Mouse (Mus musculus): ENCODE data around the gene Sh3d19. TPM values are rescaled to one million over a fixed set of nuclear protein-coding genes. Genes with fewer than 3 reads are reported as not detected.

Gene Sh3d19
- total and polyA plus RNA-seq, 3 experiments, result 0.16 to 0.76 (median 0.33) TPM

DNA sequence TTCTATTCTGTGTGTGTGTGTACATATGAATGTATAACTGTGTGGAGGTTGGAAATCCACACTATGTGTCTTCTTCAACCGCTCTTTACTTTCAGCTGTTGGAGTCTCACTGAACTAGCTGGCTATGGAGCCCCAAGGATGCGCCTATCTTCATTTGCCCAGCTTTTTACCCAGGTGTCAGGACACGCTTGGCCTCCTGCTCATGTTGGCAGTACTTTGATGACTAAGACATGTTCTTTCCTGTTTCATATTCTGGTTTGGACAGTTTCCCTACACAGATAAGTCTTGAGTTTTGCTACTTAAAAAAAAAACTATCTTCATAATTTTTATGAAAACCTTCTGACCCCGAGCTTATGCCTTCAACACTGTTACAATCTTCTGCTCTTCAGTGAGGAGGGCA is 5.4 kb upstream of the Sh3d19 start:
- Histone ChIP-seq H3K4me3 (replicated peaks in 1 of 3; ENCODE audit: low read depth in 2 of 3, low read length in 2 of 3, poor library complexity in 1 of 3) (no peak overlapping the region), H3K9ac (ENCODE audit: insufficient read depth, low read depth) (no peak overlapping the region), H3K4me2 (ENCODE audit: insufficient read depth, low read depth, poor library complexity, severe bottlenecking) (peak overlapping the region; percentile 15; the same call in 1 of the 2 replicates), H3K9me3 (replicated peaks; ENCODE audit: low read length) (peaks cover 4% of the 10 kb centered on the region), H3K79me2 (replicated peaks; ENCODE audit: control insufficient read depth, extremely low read depth, insufficient read depth, poor library complexity, severe bottlenecking) (no peaks in the 10 kb centered on the region), H3K27ac (ENCODE audit: insufficient read depth, low read depth) (no peak overlapping the region), H3K27me3 (replicated peaks) (no peaks in the 10 kb centered on the region), H3K36me3 (replicated peaks in 1 of 2; ENCODE audit: control insufficient read depth in 1 of 2, insufficient read depth in 1 of 2, low read length in 1 of 2) (no peaks in the 10 kb centered on the region), H3K4me1 (ENCODE audit: control insufficient read depth in 1 of 2, insufficient read depth in 2 of 2) (peaks cover 0 to 14% of the 10 kb centered on the region in 2 experiments; a peak in 2 of 4 replicates)
- in situ Hi-C loops (cut with MboI; ENCODE audit: low pct_ligation_motif_present, low pct_unique_long_range_greater_than_20kb, low sequenced_read_pairs), result no loop called here
- TF ChIP-seq BHLHE40 (IDR thresholded peaks at IDR 0.05; ENCODE audit: low read depth, low read length) (no peak), EP300 (IDR thresholded peaks at IDR 0.05; ENCODE audit: low read length) (peak; percentile 56; the same call in 1 of the 2 replicates), KAT2A (IDR thresholded peaks at IDR 0.05; ENCODE audit: insufficient replicate concordance, low read length) (no peak), E2F4 (IDR thresholded peaks at IDR 0.05; ENCODE audit: insufficient replicate concordance, low read depth, low read length) (no peak), UBTF (IDR thresholded peaks at IDR 0.05; ENCODE audit: low read depth, low read length) (no peak), JUND (conservative IDR thresholded peaks at IDR 0.05; ENCODE audit: low read depth, low read length) (peak; percentile 48; the same call in 1 of the 2 replicates), MEF2A (IDR thresholded peaks at IDR 0.05; ENCODE audit: borderline replicate concordance, low read depth, low read length) (no peak), NRF1 (IDR thresholded peaks at IDR 0.05; ENCODE audit: low read depth, low read length) (no peak), POLR2A (IDR thresholded peaks at IDR 0.05; ENCODE audit: low read depth, low read length) (no peak), ELF1 (IDR thresholded peaks at IDR 0.05; ENCODE audit: low read depth, low read length) (no peak), IRF4 (IDR thresholded peaks at IDR 0.05; ENCODE audit: low read depth, low read length) (peak; percentile 52), ZNF384 (IDR thresholded peaks at IDR 0.05; ENCODE audit: low read depth, low read length) (0 out of 2 replicates have a peak, but pooled peaks have one; percentile 11), HCFC1 (IDR thresholded peaks at IDR 0.05; ENCODE audit: low read depth, low read length) (no peak), POLR2AphosphoS2 (IDR thresholded peaks at IDR 0.05; ENCODE audit: low read depth, low read length) (no peak), NELFE (IDR thresholded peaks at IDR 0.05; ENCODE audit: low read depth, low read length) (no peak), MAZ (IDR thresholded peaks at IDR 0.05; ENCODE audit: low read depth, low read length) (no peak), TCF12 (IDR thresholded peaks at IDR 0.05; ENCODE audit: low read depth, low read length) (peak; percentile 54; the same call in 1 of the 2 replicates), ETS1 (conservative IDR thresholded peaks at IDR 0.05; ENCODE audit: low read depth, low read length) (no peak), SMC3 (IDR thresholded peaks at IDR 0.05; ENCODE audit: low read depth, low read length) (no peak)
- DNase-seq (ENCODE audit: extremely low read depth), result peak; percentile 29
- dilution Hi-C loops (cut with MboI; ENCODE audit: extremely low pct_ligation_motif_present, extremely low pct_unique_long_range_greater_than_20kb, low sequenced_read_pairs), result no loop called here

DNA sequence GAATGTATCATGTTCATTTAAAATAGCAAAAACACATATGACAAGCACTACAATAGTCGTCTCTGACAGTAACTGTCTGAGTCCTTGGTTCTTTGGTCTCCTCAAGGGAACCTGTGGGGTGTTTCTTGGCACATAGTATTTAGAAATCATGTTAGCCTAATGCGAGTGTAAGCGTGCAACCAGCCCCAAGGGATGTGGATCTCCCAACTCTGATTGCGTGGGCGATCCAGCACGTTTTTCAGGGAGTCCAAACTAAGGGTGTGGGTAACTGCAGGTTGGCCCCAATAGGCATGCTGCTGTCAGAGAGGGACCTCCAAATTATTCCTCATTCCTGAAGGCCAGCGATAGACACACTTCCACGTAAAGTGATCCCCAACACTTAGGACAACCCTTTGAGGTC is 1.9 kb upstream of the Sh3d19 start:
- Histone ChIP-seq H3K4me1 (ENCODE audit: control insufficient read depth in 1 of 2, insufficient read depth in 2 of 2) (peaks cover 0 to 14% of the 10 kb centered on the region in 2 experiments; a peak in 2 of 4 replicates), H3K4me2 (ENCODE audit: insufficient read depth, low read depth, poor library complexity, severe bottlenecking) (no peak overlapping the region), H3K9me3 (replicated peaks; ENCODE audit: low read length) (no peaks in the 10 kb centered on the region), H3K9ac (ENCODE audit: insufficient read depth, low read depth) (no peak overlapping the region), H3K79me2 (replicated peaks; ENCODE audit: control insufficient read depth, extremely low read depth, insufficient read depth, poor library complexity, severe bottlenecking) (no peaks in the 10 kb centered on the region), H3K36me3 (replicated peaks in 1 of 2; ENCODE audit: control insufficient read depth in 1 of 2, insufficient read depth in 1 of 2, low read length in 1 of 2) (no peaks in the 10 kb centered on the region), H3K27me3 (replicated peaks) (no peaks in the 10 kb centered on the region), H3K27ac (ENCODE audit: insufficient read depth, low read depth) (no peak overlapping the region), H3K4me3 (replicated peaks in 1 of 3; ENCODE audit: low read depth in 2 of 3, low read length in 2 of 3, poor library complexity in 1 of 3) (no peak overlapping the region)
- dilution Hi-C loops (cut with MboI; ENCODE audit: extremely low pct_ligation_motif_present, extremely low pct_unique_long_range_greater_than_20kb, low sequenced_read_pairs) (no loop called here), in situ Hi-C loops (cut with MboI; ENCODE audit: low pct_ligation_motif_present, low pct_unique_long_range_greater_than_20kb, low sequenced_read_pairs) (no loop called here)
- DNase-seq (ENCODE audit: extremely low read depth), result no peak
- no peak for TF ChIP-seq KAT2A (IDR thresholded peaks at IDR 0.05; ENCODE audit: insufficient replicate concordance, low read length)
- no peak for TF ChIP-seq ELF1 (IDR thresholded peaks at IDR 0.05; ENCODE audit: low read depth, low read length)
- TF ChIP-seq TBP (conservative IDR thresholded peaks at IDR 0.05; ENCODE audit: low read depth, low read length), result no peak
- TF ChIP-seq CTCF (conservative IDR thresholded peaks at IDR 0.05 in 1 of 2, IDR thresholded peaks at IDR 0.05 in 1 of 2; ENCODE audit: low read depth in 2 of 2, low read length in 2 of 2), result no peak
- TF ChIP-seq MYC (IDR thresholded peaks at IDR 0.05; ENCODE audit: low read depth, low read length), result no peak
- TF ChIP-seq ZMIZ1 (IDR thresholded peaks at IDR 0.05; ENCODE audit: low read depth, low read length), result no peak
